Mouse (Mus musculus): ENCODE measurements around the gene Npepps. TPM values are rescaled to one million over a fixed set of nuclear protein-coding genes. Genes with fewer than 3 reads are reported as not detected.

The Npepps gene
- total and polyA plus RNA-seq, 2 experiments, result 9.1 to 12.2 TPM

DNA sequence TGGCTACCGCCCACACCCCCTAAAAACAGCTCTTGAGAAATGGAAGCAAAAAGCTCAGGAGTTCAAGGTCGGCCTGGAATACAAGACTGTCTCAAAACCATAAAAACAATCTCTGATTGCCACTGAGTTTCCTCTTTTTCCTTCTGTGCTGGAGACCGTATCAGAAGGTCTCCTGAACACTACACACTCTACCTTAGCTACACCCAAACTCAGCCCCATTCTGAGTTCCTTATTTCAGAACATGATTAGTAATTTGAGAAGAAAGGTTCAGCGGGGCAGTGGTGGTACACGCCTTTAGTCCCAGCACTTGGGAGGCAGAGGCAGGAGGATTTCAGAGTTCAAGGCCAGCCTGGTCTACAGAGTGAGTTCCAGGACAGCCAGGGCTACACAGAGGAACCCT, 99.4 kb downstream of the Npepps start:
- Histone ChIP-seq H3K27me3 (ENCODE audit: control insufficient read depth, insufficient read depth, low read length) (no peaks in the 10 kb centered on the region), H3K4me1 (ENCODE audit: control insufficient read depth, insufficient read depth, low read length) (peaks cover 10% of the 10 kb centered on the region), H3K27ac (replicated peaks; ENCODE audit: insufficient read depth, low read depth, low read length) (no peak overlapping the region), H3K9ac (ENCODE audit: low read depth, low read length) (no peak overlapping the region), H3K4me3 (ENCODE audit: insufficient read depth, low read depth, low read length) (no peak overlapping the region), H3K79me2 (ENCODE audit: control insufficient read depth, insufficient read depth, low read length) (peaks cover 8% of the 10 kb centered on the region; the same call in 1 of the 2 replicates), H3K36me3 (ENCODE audit: control insufficient read depth, insufficient read depth, low read length) (peaks cover 68% of the 10 kb centered on the region)
- no peak for DNase-seq (ENCODE audit: extremely low read depth, low read depth, low spot score)
- TF ChIP-seq POLR2A (IDR thresholded peaks at IDR 0.05; ENCODE audit: extremely low read depth, insufficient read depth, low read length) (no peak), CTCF (IDR thresholded peaks at IDR 0.05; ENCODE audit: low read depth, low read length) (no peak)
- 61% methylated on average over 5 of the region's 5 CpGs for WGBS

DNA sequence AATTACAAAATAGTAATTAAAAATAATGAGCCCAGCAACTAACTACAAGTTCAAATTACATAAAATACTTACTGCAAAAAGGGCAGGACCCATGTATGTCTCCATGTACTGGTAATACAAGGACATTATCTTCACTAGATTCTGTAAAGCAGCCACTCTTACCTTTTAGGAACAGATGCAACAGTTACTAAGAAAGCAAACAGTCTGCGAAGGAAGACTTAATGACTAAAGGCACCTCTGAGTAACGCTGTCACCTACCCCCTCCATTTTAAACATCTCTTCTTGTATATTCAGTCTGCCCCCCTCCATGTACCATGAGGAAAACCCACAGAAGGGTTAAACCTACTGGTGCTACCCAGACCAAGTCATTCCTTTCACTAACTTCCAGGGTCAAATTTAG, 102.2 kb downstream of the Npepps start:
- DNase-seq (ENCODE audit: extremely low read depth, low read depth, low spot score), result no peak

DNA sequence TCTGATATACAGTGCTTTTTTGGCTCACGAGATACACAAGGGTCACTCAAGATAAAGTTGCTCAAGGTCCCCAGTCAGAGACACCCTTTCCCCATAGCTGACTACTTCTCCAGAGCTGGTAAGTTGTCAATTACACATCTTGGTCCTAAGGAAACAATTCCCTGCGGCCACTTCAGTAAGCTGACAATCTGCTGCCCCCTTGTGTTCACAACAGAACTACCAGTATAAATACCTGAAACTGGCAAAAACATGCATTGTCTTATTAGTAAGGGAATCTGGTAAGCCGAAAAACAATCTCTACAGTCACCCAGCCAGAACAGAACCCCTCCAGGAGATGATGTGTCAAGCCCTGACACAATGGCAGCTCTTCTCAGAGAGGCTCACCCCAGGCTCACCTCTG, 103.6 kb downstream of the Npepps start:
- H3K36me3 ChIP-seq (ENCODE audit: control insufficient read depth, insufficient read depth, low read length), result peaks cover 86% of the 10 kb centered on the region

More for the DNA sequence above, 102.2 kb downstream of the Npepps start:
- no peaks in the 10 kb centered on the region for H3K27me3 ChIP-seq (ENCODE audit: control insufficient read depth, insufficient read depth, low read length)
- H3K79me2 ChIP-seq (ENCODE audit: control insufficient read depth, insufficient read depth, low read length), result peaks cover 8% of the 10 kb centered on the region; the same call in 1 of the 2 replicates
- no peak overlapping the region for H3K27ac ChIP-seq (replicated peaks; ENCODE audit: insufficient read depth, low read depth, low read length)
- H3K36me3 ChIP-seq (ENCODE audit: control insufficient read depth, insufficient read depth, low read length), result peaks cover 78% of the 10 kb centered on the region
- 99% methylated on average over 2 of the region's 2 CpGs for WGBS
- peaks cover 7% of the 10 kb centered on the region for H3K4me1 ChIP-seq (ENCODE audit: control insufficient read depth, insufficient read depth, low read length)
- H3K9ac ChIP-seq (ENCODE audit: low read depth, low read length), result no peak overlapping the region
- H3K4me3 ChIP-seq (ENCODE audit: insufficient read depth, low read depth, low read length), result no peak overlapping the region
- TF ChIP-seq CTCF (IDR thresholded peaks at IDR 0.05; ENCODE audit: low read depth, low read length) (no peak), POLR2A (IDR thresholded peaks at IDR 0.05; ENCODE audit: extremely low read depth, insufficient read depth, low read length) (no peak)

DNA sequence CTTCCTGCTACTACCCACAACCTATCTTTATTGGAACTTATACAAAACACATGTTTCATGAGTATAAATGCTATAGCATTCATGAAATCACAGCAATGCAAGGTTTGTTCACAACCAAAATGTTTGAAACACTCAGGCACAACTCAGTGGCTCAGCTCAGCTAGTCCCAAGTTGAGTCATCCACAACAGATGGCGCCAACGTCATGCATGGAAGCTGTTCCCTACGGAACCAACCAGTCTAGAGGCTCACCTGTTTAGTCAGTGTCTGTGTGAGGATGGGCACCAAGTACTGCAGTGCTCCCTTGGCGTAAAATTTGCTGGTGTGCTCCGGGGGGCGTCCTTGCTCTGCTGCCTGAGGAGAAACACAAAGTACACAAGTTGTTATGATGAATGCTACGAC, 104.9 kb downstream of the Npepps start:
- Histone ChIP-seq H3K36me3 (ENCODE audit: control insufficient read depth, insufficient read depth, low read length) (peaks cover 87% of the 10 kb centered on the region), H3K4me3 (ENCODE audit: insufficient read depth, low read depth, low read length) (no peak overlapping the region)
- 94% methylated on average over 7 of the region's 7 CpGs for WGBS

More for the DNA sequence above, 103.6 kb downstream of the Npepps start:
- 45% methylated on average over 3 of the region's 3 CpGs for WGBS
- TF ChIP-seq POLR2A (IDR thresholded peaks at IDR 0.05; ENCODE audit: extremely low read depth, insufficient read depth, low read length), result no peak
- TF ChIP-seq CTCF (IDR thresholded peaks at IDR 0.05; ENCODE audit: low read depth, low read length), result peak; percentile 35
- H3K27me3 ChIP-seq (ENCODE audit: control insufficient read depth, insufficient read depth, low read length), result no peaks in the 10 kb centered on the region
- no peak overlapping the region for H3K4me3 ChIP-seq (ENCODE audit: insufficient read depth, low read depth, low read length)
- H3K9ac ChIP-seq (ENCODE audit: low read depth, low read length), result no peak overlapping the region
- DNase-seq (ENCODE audit: extremely low read depth, low read depth, low spot score), result peak; percentile 42
- peaks cover 1% of the 10 kb centered on the region; the same call in 1 of the 2 replicates for H3K4me1 ChIP-seq (ENCODE audit: control insufficient read depth, insufficient read depth, low read length)
- H3K79me2 ChIP-seq (ENCODE audit: control insufficient read depth, insufficient read depth, low read length), result peaks cover 8% of the 10 kb centered on the region; the same call in 1 of the 2 replicates
- H3K27ac ChIP-seq (replicated peaks; ENCODE audit: insufficient read depth, low read depth, low read length), result no peak overlapping the region

DNA sequence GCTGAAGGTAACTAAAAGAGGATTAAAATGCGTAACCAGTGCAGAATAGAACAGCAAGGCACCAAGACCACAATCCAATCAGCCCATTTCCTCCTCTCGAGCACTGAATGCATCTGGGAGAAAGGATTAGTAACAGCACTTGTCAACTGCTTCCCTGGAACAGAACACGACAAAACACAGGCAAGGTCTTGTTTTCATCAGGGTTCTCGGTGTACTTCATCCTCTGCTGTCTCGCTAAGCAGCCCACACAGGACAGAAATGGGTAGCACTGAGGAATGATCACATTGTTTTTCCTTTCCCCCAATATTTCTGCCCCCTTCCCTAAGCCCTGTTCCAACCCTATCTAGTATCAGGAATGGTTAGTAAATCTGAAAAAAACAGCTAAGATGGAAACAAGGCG, 120.1 kb downstream of the Npepps start:
- TF ChIP-seq CTCF (IDR thresholded peaks at IDR 0.05; ENCODE audit: low read depth, low read length) (no peak), POLR2A (IDR thresholded peaks at IDR 0.05; ENCODE audit: extremely low read depth, insufficient read depth, low read length) (no peak)
- WGBS, result 87% methylated on average over 6 of the region's 6 CpGs
- no peaks in the 10 kb centered on the region for H3K4me1 ChIP-seq (ENCODE audit: control insufficient read depth, insufficient read depth, low read length)
- H3K4me3 ChIP-seq (ENCODE audit: insufficient read depth, low read depth, low read length), result no peak overlapping the region
- no peak for DNase-seq (ENCODE audit: extremely low read depth, low read depth, low spot score)
- H3K79me2 ChIP-seq (ENCODE audit: control insufficient read depth, insufficient read depth, low read length), result no peaks in the 10 kb centered on the region
- H3K27ac ChIP-seq (replicated peaks; ENCODE audit: insufficient read depth, low read depth, low read length), result no peak overlapping the region
- H3K9ac ChIP-seq (ENCODE audit: low read depth, low read length), result no peak overlapping the region
- peaks cover 62% of the 10 kb centered on the region for H3K36me3 ChIP-seq (ENCODE audit: control insufficient read depth, insufficient read depth, low read length)
- no peaks in the 10 kb centered on the region for H3K27me3 ChIP-seq (ENCODE audit: control insufficient read depth, insufficient read depth, low read length)

More for the DNA sequence above, 104.9 kb downstream of the Npepps start:
- no peak overlapping the region for H3K27ac ChIP-seq (replicated peaks; ENCODE audit: insufficient read depth, low read depth, low read length)
- H3K4me1 ChIP-seq (ENCODE audit: control insufficient read depth, insufficient read depth, low read length), result no peaks in the 10 kb centered on the region
- no peak overlapping the region for H3K9ac ChIP-seq (ENCODE audit: low read depth, low read length)
- H3K79me2 ChIP-seq (ENCODE audit: control insufficient read depth, insufficient read depth, low read length), result peaks cover 3% of the 10 kb centered on the region; the same call in 1 of the 2 replicates
- H3K27me3 ChIP-seq (ENCODE audit: control insufficient read depth, insufficient read depth, low read length), result no peaks in the 10 kb centered on the region
- DNase-seq (ENCODE audit: extremely low read depth, low read depth, low spot score), result no peak
- TF ChIP-seq CTCF (IDR thresholded peaks at IDR 0.05; ENCODE audit: low read depth, low read length), result no peak
- no peak for TF ChIP-seq POLR2A (IDR thresholded peaks at IDR 0.05; ENCODE audit: extremely low read depth, insufficient read depth, low read length)

DNA sequence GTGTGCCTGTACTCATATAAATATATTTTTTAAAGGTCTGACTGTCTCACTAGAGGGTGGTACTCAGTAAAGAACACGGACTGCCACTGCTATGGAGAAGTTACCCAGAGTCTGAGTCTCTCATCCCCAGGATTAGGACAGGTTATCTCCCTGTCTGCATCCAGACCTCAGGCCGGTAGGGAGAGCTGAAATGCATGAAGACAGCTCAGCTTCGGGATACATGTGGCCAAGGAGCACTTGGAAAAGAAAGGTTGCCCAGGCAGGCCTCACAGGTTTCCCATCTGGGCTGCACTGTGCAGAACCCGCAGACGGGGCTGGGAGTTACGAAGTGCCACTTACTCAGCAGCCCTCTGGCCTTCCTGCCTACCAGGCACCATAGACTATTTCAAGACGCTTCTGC, 123.4 kb downstream of the Npepps start:
- Histone ChIP-seq H3K36me3 (ENCODE audit: control insufficient read depth, insufficient read depth, low read length) (peaks cover 32% of the 10 kb centered on the region), H3K4me3 (ENCODE audit: insufficient read depth, low read depth, low read length) (no peak overlapping the region), H3K27ac (replicated peaks; ENCODE audit: insufficient read depth, low read depth, low read length) (no peak overlapping the region), H3K27me3 (ENCODE audit: control insufficient read depth, insufficient read depth, low read length) (no peaks in the 10 kb centered on the region), H3K9ac (ENCODE audit: low read depth, low read length) (no peak overlapping the region), H3K79me2 (ENCODE audit: control insufficient read depth, insufficient read depth, low read length) (no peaks in the 10 kb centered on the region), H3K4me1 (ENCODE audit: control insufficient read depth, insufficient read depth, low read length) (no peaks in the 10 kb centered on the region)
- WGBS, result 88% methylated on average over 7 of the region's 7 CpGs
- no peak for TF ChIP-seq CTCF (IDR thresholded peaks at IDR 0.05; ENCODE audit: low read depth, low read length)
- no peak for TF ChIP-seq POLR2A (IDR thresholded peaks at IDR 0.05; ENCODE audit: extremely low read depth, insufficient read depth, low read length)
- DNase-seq (ENCODE audit: extremely low read depth, low read depth, low spot score), result no peak

Other genes starting within 250 kb of the Npepps start
- gene Lrrc46, start 239.2 kb downstream of the Npepps start, total RNA-seq (2014; rRNA removed), result 0.28 and 1.1 TPM in 2 replicates
- 1.0 and 1.1 TPM in 2 replicates for gene Lrrc46, start 239.2 kb downstream of the Npepps start, polyA plus RNA-seq (2012; rRNA removed)
- gene Mrpl10, start 239.1 kb downstream of the Npepps start, total RNA-seq (2014; rRNA removed), result 19.5 and 29.2 TPM in 2 replicates
- 86.8 and 120 TPM in 2 replicates for gene Mrpl10, start 239.1 kb downstream of the Npepps start, polyA plus RNA-seq (2012; rRNA removed)
- gene Osbpl7, start 230.0 kb downstream of the Npepps start, total RNA-seq (2014; rRNA removed), result 1.1 and 1.7 TPM in 2 replicates
- 1.7 and 2.2 TPM in 2 replicates for gene Osbpl7, start 230.0 kb downstream of the Npepps start, polyA plus RNA-seq (2012; rRNA removed)
- gene Tbx21, start 165.3 kb downstream of the Npepps start, total RNA-seq (2014; rRNA removed), result 0.09 and 0.13 TPM in 2 replicates
- 0.22 and 0.38 TPM in 2 replicates for gene Tbx21, start 165.3 kb downstream of the Npepps start, polyA plus RNA-seq (2012; rRNA removed)
- gene Tbkbp1, start 129.1 kb downstream of the Npepps start, total RNA-seq (2014; rRNA removed), result 1.0 and 1.9 TPM in 2 replicates
- 6.1 and 6.4 TPM in 2 replicates for gene Tbkbp1, start 129.1 kb downstream of the Npepps start, polyA plus RNA-seq (2012; rRNA removed)
- 40.7 and 44.6 TPM in 2 replicates for gene Kpnb1, start 92.8 kb downstream of the Npepps start, total RNA-seq (2014; rRNA removed)
- 14.9 and 16.2 TPM in 2 replicates for gene Kpnb1, start 92.8 kb downstream of the Npepps start, polyA plus RNA-seq (2012; rRNA removed)
- 19.0 and 19.9 TPM in 2 replicates for gene Mrpl45, start 35.1 kb upstream of the Npepps start, total RNA-seq (2014; rRNA removed)
- 12.8 and 13.3 TPM in 2 replicates for gene Mrpl45, start 35.1 kb upstream of the Npepps start, polyA plus RNA-seq (2012; rRNA removed)
- not detected in 2 replicates for gene Gpr179, start 71.4 kb upstream of the Npepps start, total RNA-seq (2014; rRNA removed)
- gene Gpr179, start 71.4 kb upstream of the Npepps start, polyA plus RNA-seq (2012; rRNA removed), result 0.01 TPM in 1 of 2 replicates, not detected in the other
- 4.0 TPM in 2 replicates for gene Socs7, start 81.9 kb upstream of the Npepps start, total RNA-seq (2014; rRNA removed)
- 3.1 and 3.7 TPM in 2 replicates for gene Socs7, start 81.9 kb upstream of the Npepps start, polyA plus RNA-seq (2012; rRNA removed)
- 2.8 and 4.5 TPM in 2 replicates for gene Arhgap23, start 134.9 kb upstream of the Npepps start, total RNA-seq (2014; rRNA removed)
- 11.3 and 13.6 TPM in 2 replicates for gene Arhgap23, start 134.9 kb upstream of the Npepps start, polyA plus RNA-seq (2012; rRNA removed)
- gene 4933428G20Rik, start 219.7 kb upstream of the Npepps start, total RNA-seq (2014; rRNA removed), result not detected in 2 replicates
- not detected in 2 replicates for gene 4933428G20Rik, start 219.7 kb upstream of the Npepps start, polyA plus RNA-seq (2012; rRNA removed)

Measured in liver, adult 2 months (tissue).